Mouse (Mus musculus) embryonic facial prominence, embryonic 12.5 days (tissue): ENCODE data around the gene Izumo4. TPM values are rescaled to one million over a fixed set of nuclear protein-coding genes. Genes with fewer than 3 reads are reported as not detected.

ENCODE experiments used
- ATAC-seq: fragments of 200-750 bp; cut with Nextera tagmentation; 2 replicates; pipeline ENCODE4 v1.8.0; 2017; ENCODE audit not compliant: insufficient number of reproducible peaks, insufficient read depth, low FRiP score, low TSS enrichment
- H3K27ac ChIP-seq: fragments of 300-500 bp; sonication (generic); 2 replicates; pipeline ENCODE4 v1.5.1; 2016; ENCODE audit warnings: mild to moderate bottlenecking
- H3K27me3 ChIP-seq: fragments of 300-500 bp; sonication (generic); 2 replicates; pipeline ENCODE4 v1.6.1; 2016; ENCODE audit warnings: mild to moderate bottlenecking, moderate library complexity
- H3K36me3 ChIP-seq: fragments of 300-500 bp; sonication (generic); 2 replicates; pipeline ENCODE4 v1.6.1; 2016; ENCODE audit warnings: mild to moderate bottlenecking
- H3K4me1 ChIP-seq: fragments of 300-500 bp; sonication (generic); 2 replicates; pipeline ENCODE4 v1.6.1; 2016
- H3K4me2 ChIP-seq: fragments of 300-500 bp; sonication (generic); replicated peaks from 2 replicates; pipeline ENCODE4 v1.6.1; 2016; ENCODE audit warnings: mild to moderate bottlenecking, moderate library complexity
- H3K4me3 ChIP-seq: fragments of 300-500 bp; sonication (generic); 2 replicates; pipeline ENCODE4 v1.5.1; 2016; ENCODE audit warnings: mild to moderate bottlenecking
- H3K9ac ChIP-seq: fragments of 300-500 bp; sonication (generic); 2 replicates; pipeline ENCODE4 v1.6.1; 2016; ENCODE audit warnings: mild to moderate bottlenecking, moderate library complexity
- H3K9me3 ChIP-seq: fragments of 300-500 bp; sonication (generic); 2 replicates; pipeline ENCODE4 v1.6.1; 2016; ENCODE audit warnings: mild to moderate bottlenecking, moderate library complexity
- WGBS: fragments of 180-500 bp; shearing (Covaris S2); methylation state at CpG from one replicate; pipeline ENCODE4 v1.1.7; 2016; 5-methylcytosine and 5-hydroxymethylcytosine counted together
- polyA plus RNA-seq: library from polyadenylated mRNA; unstranded; fragments of >200 nt; fragmentation: Nextera tagmentation; extraction: Ambion mirVana; gene quantifications from 2 replicates; pipeline ENCODE4 v1.2.1, GENCODE M21; 2016

The Izumo4 gene
- polyA plus RNA-seq, 1 experiment from 2014 or later = 23.6 TPM

GRCm38 (mm10) chr10:80705033-80705432 lies 3.0 kb downstream of the Izumo4 start:
- H3K4me2 ChIP-seq = no peak overlapping the region
- H3K4me3 ChIP-seq = no peak overlapping the region
- H3K27me3 ChIP-seq = no peaks in the 10 kb centered on the region
- H3K4me1 ChIP-seq = peaks cover 21% of the 10 kb centered on the region
- H3K36me3 ChIP-seq = peaks cover 45% of the 10 kb centered on the region
- H3K9me3 ChIP-seq = no peaks in the 10 kb centered on the region
- no peak overlapping the region for H3K27ac ChIP-seq
- H3K9ac ChIP-seq = no peak overlapping the region
- ATAC-seq = no peak
- 56% methylated on average over 3 of the region's 3 CpGs for WGBS

GRCm38 (mm10) chr10:80705479-80705878 lies 3.5 kb downstream of the Izumo4 start:
- no peaks in the 10 kb centered on the region for H3K9me3 ChIP-seq
- H3K27ac ChIP-seq = no peak overlapping the region
- 58% methylated on average over 3 of the region's 3 CpGs for WGBS
- peaks cover 18% of the 10 kb centered on the region for H3K4me1 ChIP-seq
- no peak overlapping the region for H3K4me3 ChIP-seq
- H3K36me3 ChIP-seq = peaks cover 49% of the 10 kb centered on the region
- no peak for ATAC-seq
- H3K4me2 ChIP-seq = no peak overlapping the region
- no peaks in the 10 kb centered on the region for H3K27me3 ChIP-seq
- no peak overlapping the region for H3K9ac ChIP-seq

- no peak overlapping the region for H3K4me2 ChIP-seq
- H3K4me3 ChIP-seq = no peak overlapping the region
- ATAC-seq = no peak
- no peak overlapping the region for H3K27ac ChIP-seq
- H3K36me3 ChIP-seq = peaks cover 100% of the 10 kb centered on the region
- no peak overlapping the region for H3K9ac ChIP-seq
- H3K4me1 ChIP-seq = no peaks in the 10 kb centered on the region
- 89% methylated on average over 3 of the region's 3 CpGs for WGBS
- no peaks in the 10 kb centered on the region for H3K9me3 ChIP-seq
- H3K27me3 ChIP-seq = no peaks in the 10 kb centered on the region
These were observed 8.8 kb downstream of the Izumo4 start for GRCm38 (mm10) chr10:80710834-80711233.

- no peak overlapping the region for H3K4me3 ChIP-seq
These were observed 15.3 kb downstream of the Izumo4 start for GRCm38 (mm10) chr10:80717281-80717680.

GRCm38 (mm10) chr10:80727369-80728127 lies 25.6 kb downstream of the Izumo4 start:
- WGBS = 87% methylated on average over 5 of the region's 5 CpGs
- no peaks in the 10 kb centered on the region for H3K9me3 ChIP-seq
- no peaks in the 10 kb centered on the region for H3K27me3 ChIP-seq
- peaks cover 89% of the 10 kb centered on the region for H3K36me3 ChIP-seq
- H3K4me1 ChIP-seq = no peaks in the 10 kb centered on the region
- H3K4me3 ChIP-seq = no peak overlapping the region
- H3K27ac ChIP-seq = no peak overlapping the region
- H3K4me2 ChIP-seq = no peak overlapping the region
- no peak for ATAC-seq
- H3K9ac ChIP-seq = no peak overlapping the region

More at GRCm38 (mm10) chr10:80717281-80717680, 15.3 kb downstream of the Izumo4 start:
- 85% methylated on average over 1 of the region's 1 CpGs for WGBS
- Histone ChIP-seq H3K27ac (no peak overlapping the region), H3K36me3 (peaks cover 98% of the 10 kb centered on the region), H3K4me1 (no peaks in the 10 kb centered on the region), H3K9me3 (no peaks in the 10 kb centered on the region), H3K4me2 (no peak overlapping the region), H3K9ac (no peak overlapping the region), H3K27me3 (no peaks in the 10 kb centered on the region)
- no peak for ATAC-seq

- 93% methylated on average over 6 of the region's 6 CpGs for WGBS
- no peak overlapping the region for H3K4me2 ChIP-seq
- H3K36me3 ChIP-seq = peaks cover 64% of the 10 kb centered on the region
- no peaks in the 10 kb centered on the region for H3K27me3 ChIP-seq
- H3K9me3 ChIP-seq = no peaks in the 10 kb centered on the region
- H3K27ac ChIP-seq = no peak overlapping the region
- H3K4me1 ChIP-seq = no peaks in the 10 kb centered on the region; the same call in 1 of the 2 replicates
- H3K4me3 ChIP-seq = no peak overlapping the region
- ATAC-seq = no peak
- no peak overlapping the region for H3K9ac ChIP-seq
These were observed 30.7 kb downstream of the Izumo4 start for GRCm38 (mm10) chr10:80732611-80733101.

GRCm38 (mm10) chr10:80736731-80737130 lies 34.7 kb downstream of the Izumo4 start:
- H3K4me2 ChIP-seq = no peak overlapping the region
- H3K4me1 ChIP-seq = peaks cover 15% of the 10 kb centered on the region
- H3K9me3 ChIP-seq = no peaks in the 10 kb centered on the region
- no peak for ATAC-seq
- WGBS = 78% methylated on average over 5 of the region's 5 CpGs
- H3K9ac ChIP-seq = no peak overlapping the region
- no peak overlapping the region for H3K27ac ChIP-seq
- H3K36me3 ChIP-seq = peaks cover 26% of the 10 kb centered on the region
- no peak overlapping the region for H3K4me3 ChIP-seq
- no peaks in the 10 kb centered on the region for H3K27me3 ChIP-seq

GRCm38 (mm10) chr10:80738657-80739056 lies 36.7 kb downstream of the Izumo4 start:
- peaks cover 12% of the 10 kb centered on the region for H3K36me3 ChIP-seq
- 63% methylated on average over 1 of the region's 1 CpGs for WGBS
- no peak overlapping the region for H3K9ac ChIP-seq
- H3K9me3 ChIP-seq = no peaks in the 10 kb centered on the region
- ATAC-seq = no peak
- no peaks in the 10 kb centered on the region for H3K27me3 ChIP-seq
- H3K4me2 ChIP-seq = no peak overlapping the region
- no peak overlapping the region for H3K27ac ChIP-seq
- H3K4me3 ChIP-seq = no peak overlapping the region
- peaks cover 19% of the 10 kb centered on the region for H3K4me1 ChIP-seq

- no peaks in the 10 kb centered on the region for H3K9me3 ChIP-seq
- peaks cover 19% of the 10 kb centered on the region for H3K4me1 ChIP-seq
- ATAC-seq = no peak
- WGBS = 28% methylated on average over 5 of the region's 5 CpGs
- peak overlapping the region; percentile 93 for H3K4me3 ChIP-seq
- H3K36me3 ChIP-seq = peaks cover 7% of the 10 kb centered on the region; the same call in 1 of the 2 replicates
- peak overlapping the region; percentile 79; the same call in 1 of the 2 replicates for H3K27ac ChIP-seq
- peak overlapping the region; percentile 96 for H3K9ac ChIP-seq
- no peaks in the 10 kb centered on the region for H3K27me3 ChIP-seq
- peak overlapping the region; percentile 98 for H3K4me2 ChIP-seq
These were observed 39.2 kb downstream of the Izumo4 start for GRCm38 (mm10) chr10:80741146-80741545.

GRCm38 (mm10) chr10:80741634-80742179 lies 39.7 kb downstream of the Izumo4 start:
- peaks cover 19% of the 10 kb centered on the region for H3K4me1 ChIP-seq
- under 1% methylated on average over 46 of the region's 46 CpGs for WGBS
- H3K27me3 ChIP-seq = no peaks in the 10 kb centered on the region
- H3K27ac ChIP-seq = peak overlapping the region; percentile 79
- H3K4me3 ChIP-seq = peak overlapping the region; percentile 93
- H3K36me3 ChIP-seq = peaks cover 3% of the 10 kb centered on the region; the same call in 1 of the 2 replicates
- H3K9ac ChIP-seq = peak overlapping the region; percentile 96
- H3K9me3 ChIP-seq = no peaks in the 10 kb centered on the region
- peak; percentile 8; the same call in 1 of the 2 replicates for ATAC-seq
- peak overlapping the region; percentile 98 for H3K4me2 ChIP-seq

- no peaks in the 10 kb centered on the region; the same call in 1 of the 2 replicates for H3K36me3 ChIP-seq
- 1% methylated on average over 25 of the region's 25 CpGs for WGBS
- H3K4me3 ChIP-seq = peak within 1 kb of the TSS; percentile 93
- peak within 1 kb of the TSS; percentile 79 for H3K27ac ChIP-seq
- H3K4me1 ChIP-seq = peaks cover 19% of the 10 kb centered on the region
- H3K9me3 ChIP-seq = no peaks in the 10 kb centered on the region
- peak within 1 kb of the TSS; percentile 96 for H3K9ac ChIP-seq
- ATAC-seq = peak; percentile 98
- H3K27me3 ChIP-seq = no peaks in the 10 kb centered on the region
- H3K4me2 ChIP-seq = peak within 1 kb of the TSS; percentile 98
These were observed 40.4 kb downstream of the Izumo4 start, which contains the start of gene Ap3d1 for GRCm38 (mm10) chr10:80742180-80742978. Gene Ap3d1, minus strand, starts transcription at chr10:80742264.
